Mouse (Mus musculus): Measurements from ENCODE around the gene Bcl2a1c. TPM values are rescaled to one million over a fixed set of nuclear protein-coding genes. Genes with fewer than 3 reads are reported as not detected.
A peak's percentile ranks its signal among the peaks of the same experiment; 100 is the strongest.
"Not testable (repeated sequence)": the region's sequence is repeated elsewhere in the genome, so short reads cannot be mapped to it uniquely, and the experiment has no call there.

The Bcl2a1c gene
- not detected for total RNA-seq (2021)
- long read RNA-seq, experiment 1, result 0 reads
- long read RNA-seq, experiment 2, result 0 reads

GRCm38 (mm10) chr9:114329855-114330254 is at the start of gene Bcl2a1c:
TSS of gene Bcl2a1c (plus strand) at chr9:114330135.
- intact Hi-C loops (cut with DNase I); H3K4me3 ChIP-seq; DNase-seq; H3K27ac ChIP-seq: not testable (repeated sequence)

GRCm38 (mm10) chr9:114305957-114306356 is 24.0 kb upstream of the Bcl2a1c start:
- H3K27ac ChIP-seq; intact Hi-C loops (cut with DNase I); H3K4me3 ChIP-seq; DNase-seq: not testable (repeated sequence)

GRCm38 (mm10) chr9:114311752-114312151 is 18.2 kb upstream of the Bcl2a1c start:
- intact Hi-C loops (cut with DNase I); DNase-seq; H3K27ac ChIP-seq; H3K4me3 ChIP-seq: not testable (repeated sequence)

GRCm38 (mm10) chr9:114318021-114318420 is 11.9 kb upstream of the Bcl2a1c start:
- Histone ChIP-seq H3K27ac (no peak overlapping the region), H3K4me3 (no peak overlapping the region)
- TF ChIP-seq CTCF (IDR thresholded peaks at IDR 0.05), result peak; percentile 85
- peak; percentile 42 for DNase-seq
- intact Hi-C loops (cut with DNase I), result loop anchor here (2.0 to 5.0 kb wide), 2 partner anchors 63 to 179 kb away; no protein-coding TSS in a partner anchor

- intact Hi-C loops (cut with DNase I), result no loop called here
- Histone ChIP-seq H3K27ac (no peak overlapping the region), H3K4me3 (no peak overlapping the region)
- no peak for DNase-seq
- no peak for TF ChIP-seq CTCF (IDR thresholded peaks at IDR 0.05)
Measured at GRCm38 (mm10) chr9:114326011-114326748, 3.8 kb upstream of the Bcl2a1c start.

GRCm38 (mm10) chr9:114328332-114328731 is 1.6 kb upstream of the Bcl2a1c start:
- H3K4me3 ChIP-seq; H3K27ac ChIP-seq; intact Hi-C loops (cut with DNase I); DNase-seq: not testable (repeated sequence)

- DNase-seq, result peak; percentile 89
- peak overlapping the region; percentile 73 for H3K4me3 ChIP-seq
- no peak for TF ChIP-seq CTCF (IDR thresholded peaks at IDR 0.05)
- intact Hi-C loops (cut with DNase I), result no loop called here
- H3K27ac ChIP-seq, result peak overlapping the region; percentile 56
Measured at GRCm38 (mm10) chr9:114367783-114368470, 38.0 kb downstream of the Bcl2a1c start.

GRCm38 (mm10) chr9:114368471-114368858 is 38.5 kb downstream of the Bcl2a1c start:
- intact Hi-C loops (cut with DNase I), result no loop called here
- TF ChIP-seq CTCF (IDR thresholded peaks at IDR 0.05), result no peak
- Histone ChIP-seq H3K4me3 (peak overlapping the region; percentile 73), H3K27ac (peak overlapping the region; percentile 56)
- no peak for DNase-seq

- intact Hi-C loops (cut with DNase I); H3K4me3 ChIP-seq; DNase-seq; H3K27ac ChIP-seq: not testable (repeated sequence)
- TF ChIP-seq CTCF (IDR thresholded peaks at IDR 0.05), result peak; percentile 25; the same call in 1 of the 2 replicates
Measured at GRCm38 (mm10) chr9:114369389-114369788, 39.5 kb downstream of the Bcl2a1c start.

GRCm38 (mm10) chr9:114371717-114372116 is 41.8 kb downstream of the Bcl2a1c start:
- H3K4me3 ChIP-seq; intact Hi-C loops (cut with DNase I); H3K27ac ChIP-seq; DNase-seq: not testable (repeated sequence)

GRCm38 (mm10) chr9:114375276-114375962 is 45.5 kb downstream of the Bcl2a1c start:
- no peak for TF ChIP-seq CTCF (IDR thresholded peaks at IDR 0.05)
- DNase-seq, result no peak
- intact Hi-C loops (cut with DNase I), result no loop called here
- H3K4me3 ChIP-seq, result no peak overlapping the region
- H3K27ac ChIP-seq, result no peak overlapping the region

GRCm38 (mm10) chr9:114377168-114377567 is 47.2 kb downstream of the Bcl2a1c start:
- no peak overlapping the region for H3K4me3 ChIP-seq
- no peak overlapping the region for H3K27ac ChIP-seq
- no peak for TF ChIP-seq CTCF (IDR thresholded peaks at IDR 0.05)
- DNase-seq, result no peak
- intact Hi-C loops (cut with DNase I), result no loop called here

- intact Hi-C loops (cut with DNase I), result loop anchor here (2.0 kb wide), 1 partner anchor 61 kb away; no protein-coding TSS in a partner anchor
- Histone ChIP-seq H3K4me3 (no peak overlapping the region), H3K27ac (no peak overlapping the region)
- no peak for DNase-seq
- TF ChIP-seq CTCF (IDR thresholded peaks at IDR 0.05), result no peak
Measured at GRCm38 (mm10) chr9:114379871-114380270, 49.9 kb downstream of the Bcl2a1c start.

Other genes with a start within 250 kb of the Bcl2a1c start
- 10 to 100 TPM in 1 of 2 experiments, 1 to 10 TPM in 1; 5.6 to 11.1 TPM for gene Crtap, start 60.5 kb downstream of the Bcl2a1c start, total RNA-seq (2021)
- 1 to 10 TPM; 3.2 to 4.4 TPM for gene Glb1, start 70.9 kb downstream of the Bcl2a1c start, total RNA-seq (2021)
- gene Tmppe, start 71.0 kb downstream of the Bcl2a1c start, total RNA-seq (2021), result 1 to 10 TPM; 1.5 to 1.6 TPM
- gene Ccr4, start 174.8 kb downstream of the Bcl2a1c start, total RNA-seq (2021), result not detected
- gene C130032M10Rik, start 185.6 kb downstream of the Bcl2a1c start, total RNA-seq (2021), result not detected
- not detected for gene Trim71, start 234.2 kb downstream of the Bcl2a1c start, total RNA-seq (2021)

Data from gastrocnemius, adult 2 months (tissue).